ENCODE assay signal across 16 mouse cellular contexts in the genomic region with DNA sequence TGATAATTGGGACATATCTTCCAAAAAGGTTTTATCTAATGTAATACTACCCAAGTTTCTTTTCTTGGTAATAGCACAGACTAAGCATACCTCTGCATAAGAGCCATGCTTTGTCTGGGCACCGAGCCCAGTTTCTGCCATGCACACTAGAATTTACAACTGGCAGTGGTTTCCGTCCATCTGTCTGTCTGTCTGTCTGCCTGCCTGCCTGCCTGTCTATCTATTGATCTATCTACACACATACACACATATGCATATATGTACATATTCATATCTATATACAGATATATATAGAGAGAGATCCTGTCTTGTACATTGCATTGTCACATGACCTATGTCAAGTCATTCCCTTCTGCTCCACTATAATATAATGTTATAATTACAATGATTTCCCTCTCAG. TPM values are rescaled to one million over a fixed set of nuclear protein-coding genes. Genes with fewer than 3 reads are reported as not detected.
DNase-seq lines count a peak whose midpoint lies in the region; ATAC-seq and TF ChIP-seq lines count a peak whose summit lies in the region.
"Had no signal": no experiment of that assay in that cellular context is flagged by ENCODE, and none has a peak within 500 bp of the region (broad histone marks: within the 10 kb centered on the region; RNA-seq: fewer than 3 reads in every experiment).

No protein-coding gene starts in this region.

- no peaks in the 10 kb centered on the region for H3K36me3 ChIP-seq in heart, adult 2 months (ENCODE audit: control insufficient read depth, insufficient read depth, low read length)
- no peaks in the 10 kb centered on the region for H3K36me3 ChIP-seq in neural tube, embryonic 15.5 days
- H3K36me3 ChIP-seq: G1E; heart, embryonic 15.5 days; limb, embryonic 10.5 days had no signal

- H3K4me3 ChIP-seq in heart, adult 2 months: no peak overlapping the region
- H3K4me3 ChIP-seq in neural tube, embryonic 15.5 days (replicated peaks): no peak overlapping the region
- H3K4me3 ChIP-seq: heart, embryonic 15.5 days; limb, embryonic 10.5 days had no signal

- H3K27ac ChIP-seq in heart, adult 2 months: peak overlapping the region; percentile 53
- no peak overlapping the region for H3K27ac ChIP-seq in neural tube, embryonic 15.5 days (replicated peaks)
- H3K27ac ChIP-seq: heart, embryonic 15.5 days; limb, embryonic 10.5 days; macrophage had no signal

- no peak for TF ChIP-seq EP300 in heart, adult 2 months (IDR thresholded peaks at IDR 0.05; ENCODE audit: insufficient read depth, low read depth, low read length)

- H3K4me1 ChIP-seq in heart, adult 2 months (ENCODE audit: control insufficient read depth, insufficient read depth, low read length): no peaks in the 10 kb centered on the region; the same call in 1 of the 2 replicates
- H3K4me1 ChIP-seq in neural tube, embryonic 15.5 days: peaks cover 5% of the 10 kb centered on the region; the same call in 1 of the 2 replicates
- H3K4me1 ChIP-seq: limb, embryonic 10.5 days had no signal

- intact Hi-C loops in heart, adult 2 months (cut with DNase I): no loop called here
- intact Hi-C loops in heart, postnatal 25 days (cut with DNase I): no loop called here
- intact Hi-C loops in gastrocnemius, postnatal 14 days (cut with DNase I; ENCODE audit: low total_unique reads): no loop called here

- no peaks in the 10 kb centered on the region for H3K79me2 ChIP-seq in heart, adult 2 months (replicated peaks; ENCODE audit: control insufficient read depth, insufficient read depth, low read length)

- H3K9me3 ChIP-seq in neural tube, embryonic 15.5 days (replicated peaks): no peaks in the 10 kb centered on the region
- H3K9me3 ChIP-seq: G1E; heart, embryonic 15.5 days; limb, embryonic 10.5 days had no signal

- WGBS in heart, adult 2 months: 44% methylated on average over 2 of the region's 2 CpGs
- WGBS in neural tube, embryonic 15.5 days: 68% methylated on average over 2 of the region's 2 CpGs

- H3K4me2 ChIP-seq in neural tube, embryonic 15.5 days: no peak overlapping the region
- H3K4me2 ChIP-seq: heart, embryonic 15.5 days had no signal

- peak; percentile 33 for DNase-seq in adrenal gland, postnatal 14 days
- DNase-seq in adrenal gland, adult 8-10 months: no peak
- DNase-seq in heart, adult 2 months: peak in 1 of 2 experiments; percentile 33
- no peak for DNase-seq in heart, postnatal 25 days (ENCODE audit: low spot score)
- DNase-seq in 3T3-L1 (ENCODE audit: low read depth, low spot score): peak; percentile 91
- DNase-seq in gastrocnemius, postnatal 14 days: peak; percentile 30
- DNase-seq in frontal cortex, postnatal 25 days (ENCODE audit: low spot score in 2 of 2): no peak
- DNase-seq: cerebellum, adult 11 months; spleen, adult 18-20 months had no signal

- H3K9ac ChIP-seq in heart, adult 2 months (ENCODE audit: low read depth, low read length): no peak overlapping the region
- no peak overlapping the region for H3K9ac ChIP-seq in neural tube, embryonic 15.5 days (replicated peaks)
- H3K9ac ChIP-seq: heart, embryonic 15.5 days had no signal

- H3K27me3 ChIP-seq in heart, adult 2 months (ENCODE audit: control insufficient read depth, insufficient read depth, low read length): no peaks in the 10 kb centered on the region
- H3K27me3 ChIP-seq in neural tube, embryonic 15.5 days (replicated peaks): no peaks in the 10 kb centered on the region
- H3K27me3 ChIP-seq: heart, embryonic 15.5 days had no signal

- no peak for ATAC-seq in neural tube, embryonic 15.5 days (ENCODE audit: low FRiP score)
- ATAC-seq: activated CD4-positive, CD25-positive, alpha-beta regulatory T cell, adult 4 months; intestine, postnatal 0 days had no signal

- no peak for TF ChIP-seq CTCF in heart, adult 2 months (IDR thresholded peaks at IDR 0.05)

- TF ChIP-seq POLR2A in heart, adult 2 months (IDR thresholded peaks at IDR 0.05; ENCODE audit: insufficient read depth, low read depth, low read length): no peak

RNA-seq across cellular contexts. Expression of a gene that starts 24.3 kb away (rescaled TPM):
- total RNA-seq in adrenal gland, postnatal 14 days (2021): 9.8 and 11.2 TPM in 2 replicates
- 10 to 100 TPM in 1 of 4 experiments, 1 to 10 TPM in 3; 6.5 to 13.1 (median 8.4) TPM for total RNA-seq in adrenal gland, adult 8-10 months (2022)
- 10 to 100 TPM; 28.1 to 29.5 TPM for total RNA-seq in heart, adult 2 months (2021)
- 15.0 and 28.6 TPM in 2 replicates for polyA plus RNA-seq in heart, adult 2 months (2012; rRNA removed)
- 10 to 100 TPM; 32.7 to 35.6 TPM for total RNA-seq in heart, postnatal 25 days (2021)
- total RNA-seq in gastrocnemius, postnatal 14 days (2021): 10 to 100 TPM; 39.2 to 49.9 TPM
- polyA plus RNA-seq in neural tube, embryonic 15.5 days (2015; fragmentation: Nextera tagmentation; extraction: Ambion mirVana): 4.8 and 6.2 TPM in 2 replicates
- polyA plus RNA-seq: G1E had no signal

Comparison
In these comparisons a context has a peak if more than half of its experiments do, and no peak if none do; other contexts are left out.
1. DNase-seq: peak in adrenal gland, postnatal 14 days (single experiment), 3T3-L1 (single experiment) and gastrocnemius, postnatal 14 days (single experiment); none in adrenal gland, adult 8-10 months (single experiment), heart, postnatal 25 days (single experiment) and frontal cortex, postnatal 25 days (0 of 2).